Mouse (Mus musculus) inflammation-experienced regulatory T-cells, adult 6 months (primary cell): ENCODE data around the gene Rasl11b. TPM values are rescaled to one million over a fixed set of nuclear protein-coding genes. Genes with fewer than 3 reads are reported as not detected.

Source experiments
- polyA plus RNA-seq, 3 experiments: library from polyadenylated mRNA; unstranded; fragments of 100-300 nt; shearing (Covaris generic); gene quantifications; one replicate each; pipeline ENCODE4 v1.2.1; 2017

Gene Rasl11b
- polyA plus RNA-seq, 3 experiments from 2014 or later: 0.53 to 2.9 (median 1.2) TPM

Other genes with a start within 250 kb of the Rasl11b start
- 10 to 100 TPM in 1 of 3 experiments, 1 to 10 TPM in 2; 8.5 to 12.6 (median 9.9) TPM for gene Usp46, start 126.9 kb upstream of the Rasl11b start, polyA plus RNA-seq